Mouse (Mus musculus): ENCODE data around the gene Slc16a10. TPM values are rescaled to one million over a fixed set of nuclear protein-coding genes. Genes with fewer than 3 reads are reported as not detected.

Slc16a10 gene
- polyA plus RNA-seq, 1 experiment: 114 TPM

- Histone ChIP-seq H3K27me3 (ENCODE audit: control insufficient read depth, insufficient read depth, low read length) (no peaks in the 10 kb centered on the region), H3K36me3 (ENCODE audit: control insufficient read depth, insufficient read depth, low read length) (peaks cover 3% of the 10 kb centered on the region; the same call in 1 of the 2 replicates), H3K4me1 (ENCODE audit: control insufficient read depth, insufficient read depth, insufficient read length, low read length) (peaks cover 7% of the 10 kb centered on the region; the same call in 1 of the 2 replicates), H3K27ac (ENCODE audit: insufficient read depth, low read depth, low read length) (no peak overlapping the region), H3K4me3 (ENCODE audit: low read depth, low read length) (no peak overlapping the region)
- no peak for TF ChIP-seq CTCF (IDR thresholded peaks at IDR 0.05; ENCODE audit: extremely low read depth, insufficient read length, insufficient replicate concordance, low read depth, low read length)
- no peak for TF ChIP-seq POLR2A (IDR thresholded peaks at IDR 0.05; ENCODE audit: low read depth, low read length)
- 92% methylated on average over 3 of the region's 3 CpGs for WGBS
Observed at GRCm38 (mm10) chr10:40065357-40065756, 76.7 kb downstream of the Slc16a10 start.

- H3K27me3 ChIP-seq (ENCODE audit: control insufficient read depth, insufficient read depth, low read length): no peaks in the 10 kb centered on the region
- peak overlapping the region; percentile 96 for H3K27ac ChIP-seq (ENCODE audit: insufficient read depth, low read depth, low read length)
- no peak for TF ChIP-seq CTCF (IDR thresholded peaks at IDR 0.05; ENCODE audit: extremely low read depth, insufficient read length, insufficient replicate concordance, low read depth, low read length)
- no peak; the same call in 1 of the 2 replicates for TF ChIP-seq POLR2A (IDR thresholded peaks at IDR 0.05; ENCODE audit: low read depth, low read length)
- H3K4me1 ChIP-seq (ENCODE audit: control insufficient read depth, insufficient read depth, insufficient read length, low read length): peaks cover 7% of the 10 kb centered on the region; the same call in 1 of the 2 replicates
- 15% methylated on average over 5 of the region's 5 CpGs for WGBS
- H3K4me3 ChIP-seq (ENCODE audit: low read depth, low read length): no peak overlapping the region
- H3K36me3 ChIP-seq (ENCODE audit: control insufficient read depth, insufficient read depth, low read length): peaks cover 1% of the 10 kb centered on the region; the same call in 1 of the 2 replicates
Observed at GRCm38 (mm10) chr10:40063291-40063890, 78.7 kb downstream of the Slc16a10 start.

- no peaks in the 10 kb centered on the region for H3K27me3 ChIP-seq (ENCODE audit: control insufficient read depth, insufficient read depth, low read length)
- TF ChIP-seq CTCF (IDR thresholded peaks at IDR 0.05; ENCODE audit: extremely low read depth, insufficient read length, insufficient replicate concordance, low read depth, low read length) (no peak), POLR2A (IDR thresholded peaks at IDR 0.05; ENCODE audit: low read depth, low read length) (no peak)
- H3K36me3 ChIP-seq (ENCODE audit: control insufficient read depth, insufficient read depth, low read length): peaks cover 1% of the 10 kb centered on the region; the same call in 1 of the 2 replicates
- no peak overlapping the region for H3K4me3 ChIP-seq (ENCODE audit: low read depth, low read length)
- peaks cover 8% of the 10 kb centered on the region; the same call in 1 of the 2 replicates for H3K4me1 ChIP-seq (ENCODE audit: control insufficient read depth, insufficient read depth, insufficient read length, low read length)
- peak overlapping the region; percentile 96 for H3K27ac ChIP-seq (ENCODE audit: insufficient read depth, low read depth, low read length)
- WGBS: 29% methylated on average over 6 of the region's 6 CpGs
Observed at GRCm38 (mm10) chr10:40062812-40063211, 79.2 kb downstream of the Slc16a10 start.

GRCm38 (mm10) chr10:40061926-40062325 lies 80.1 kb downstream of the Slc16a10 start:
- no peak for TF ChIP-seq POLR2A (IDR thresholded peaks at IDR 0.05; ENCODE audit: low read depth, low read length)
- peaks cover 10% of the 10 kb centered on the region; the same call in 1 of the 2 replicates for H3K4me1 ChIP-seq (ENCODE audit: control insufficient read depth, insufficient read depth, insufficient read length, low read length)
- peaks cover 1% of the 10 kb centered on the region; the same call in 1 of the 2 replicates for H3K36me3 ChIP-seq (ENCODE audit: control insufficient read depth, insufficient read depth, low read length)
- no peaks in the 10 kb centered on the region for H3K27me3 ChIP-seq (ENCODE audit: control insufficient read depth, insufficient read depth, low read length)
- 88% methylated on average over 5 of the region's 5 CpGs for WGBS
- H3K4me3 ChIP-seq (ENCODE audit: low read depth, low read length): no peak overlapping the region
- H3K27ac ChIP-seq (ENCODE audit: insufficient read depth, low read depth, low read length): no peak overlapping the region

GRCm38 (mm10) chr10:40058786-40059120 lies 83.3 kb downstream of the Slc16a10 start:
- peak overlapping the region; percentile 61; the same call in 1 of the 2 replicates for H3K27ac ChIP-seq (ENCODE audit: insufficient read depth, low read depth, low read length)
- H3K4me1 ChIP-seq (ENCODE audit: control insufficient read depth, insufficient read depth, insufficient read length, low read length): peaks cover 24% of the 10 kb centered on the region
- H3K4me3 ChIP-seq (ENCODE audit: low read depth, low read length): no peak overlapping the region
- H3K36me3 ChIP-seq (ENCODE audit: control insufficient read depth, insufficient read depth, low read length): peaks cover 1% of the 10 kb centered on the region; the same call in 1 of the 2 replicates
- WGBS: 70% methylated on average over 3 of the region's 3 CpGs
- H3K27me3 ChIP-seq (ENCODE audit: control insufficient read depth, insufficient read depth, low read length): no peaks in the 10 kb centered on the region
- TF ChIP-seq CTCF (IDR thresholded peaks at IDR 0.05; ENCODE audit: extremely low read depth, insufficient read length, insufficient replicate concordance, low read depth, low read length): no peak
- no peak for TF ChIP-seq POLR2A (IDR thresholded peaks at IDR 0.05; ENCODE audit: low read depth, low read length)

- TF ChIP-seq POLR2A (IDR thresholded peaks at IDR 0.05; ENCODE audit: low read depth, low read length) (no peak), CTCF (IDR thresholded peaks at IDR 0.05; ENCODE audit: extremely low read depth, insufficient read length, insufficient replicate concordance, low read depth, low read length) (no peak)
- 51% methylated on average over 6 of the region's 6 CpGs for WGBS
- peaks cover 1% of the 10 kb centered on the region; the same call in 1 of the 2 replicates for H3K36me3 ChIP-seq (ENCODE audit: control insufficient read depth, insufficient read depth, low read length)
- peaks cover 28% of the 10 kb centered on the region for H3K4me1 ChIP-seq (ENCODE audit: control insufficient read depth, insufficient read depth, insufficient read length, low read length)
- H3K4me3 ChIP-seq (ENCODE audit: low read depth, low read length): no peak overlapping the region
- peak overlapping the region; percentile 61; the same call in 1 of the 2 replicates for H3K27ac ChIP-seq (ENCODE audit: insufficient read depth, low read depth, low read length)
- no peaks in the 10 kb centered on the region for H3K27me3 ChIP-seq (ENCODE audit: control insufficient read depth, insufficient read depth, low read length)
Observed at GRCm38 (mm10) chr10:40058062-40058785, 83.8 kb downstream of the Slc16a10 start.

- no peak overlapping the region for H3K4me3 ChIP-seq (ENCODE audit: low read depth, low read length)
- WGBS: 85% methylated on average over 2 of the region's 2 CpGs
- peak overlapping the region; percentile 33; the same call in 1 of the 2 replicates for H3K27ac ChIP-seq (ENCODE audit: insufficient read depth, low read depth, low read length)
- TF ChIP-seq CTCF (IDR thresholded peaks at IDR 0.05; ENCODE audit: extremely low read depth, insufficient read length, insufficient replicate concordance, low read depth, low read length) (no peak), POLR2A (IDR thresholded peaks at IDR 0.05; ENCODE audit: low read depth, low read length) (no peak)
- H3K27me3 ChIP-seq (ENCODE audit: control insufficient read depth, insufficient read depth, low read length): no peaks in the 10 kb centered on the region
- H3K4me1 ChIP-seq (ENCODE audit: control insufficient read depth, insufficient read depth, insufficient read length, low read length): peaks cover 28% of the 10 kb centered on the region
- peaks cover 1% of the 10 kb centered on the region; the same call in 1 of the 2 replicates for H3K36me3 ChIP-seq (ENCODE audit: control insufficient read depth, insufficient read depth, low read length)
Observed at GRCm38 (mm10) chr10:40057615-40058014, 84.4 kb downstream of the Slc16a10 start.

All from small intestine, adult 2 months (tissue).